20 mouse cellular contexts compared by ENCODE assay signal in genomic region chr9:90045191-90045590, GRCm38 (mm10). TPM values are rescaled to one million over a fixed set of nuclear protein-coding genes. Genes with fewer than 3 reads are reported as not detected.
DNase-seq lines count a peak whose midpoint lies in the region; ATAC-seq and TF ChIP-seq lines count a peak whose summit lies in the region.
"Had no signal": no experiment of that assay in that cellular context is flagged by ENCODE, and none has a peak within 500 bp of the region (broad histone marks: within the 10 kb centered on the region; RNA-seq: fewer than 3 reads in every experiment).

No protein-coding gene starts in this region.

- 28% methylated on average over 7 of the region's 7 CpGs for WGBS in liver, adult 2 months
- 71% methylated on average over 7 of the region's 7 CpGs for WGBS in liver, embryonic 12.5 days (ENCODE audit: insufficient replicate concordance)
- WGBS in liver, postnatal 0 days (ENCODE audit: insufficient replicate concordance), result 71% methylated on average over 7 of the region's 7 CpGs
- 84% methylated on average over 7 of the region's 7 CpGs for WGBS in liver, embryonic 11.5 days

- H3K36me3 ChIP-seq in liver, adult 2 months (ENCODE audit: control insufficient read depth, insufficient read depth, low read length), result no peaks in the 10 kb centered on the region
- no peaks in the 10 kb centered on the region for H3K36me3 ChIP-seq in liver, embryonic 12.5 days
- no peaks in the 10 kb centered on the region for H3K36me3 ChIP-seq in liver, postnatal 0 days (replicated peaks; ENCODE audit: insufficient read depth, low read length)
- no peaks in the 10 kb centered on the region for H3K36me3 ChIP-seq in liver, embryonic 11.5 days (ENCODE audit: control insufficient read depth, insufficient read depth, low read length)
- H3K36me3 ChIP-seq: G1E had no signal

- TF ChIP-seq POLR2A in liver, adult 2 months (IDR thresholded peaks at IDR 0.05; ENCODE audit: extremely low read depth, insufficient read depth, low read length), result no peak

- TF ChIP-seq CTCF in liver, adult 2 months (IDR thresholded peaks at IDR 0.05; ENCODE audit: low read depth, low read length), result no peak
- no peak for TF ChIP-seq CTCF in liver, postnatal 0 days (IDR thresholded peaks at IDR 0.05; ENCODE audit: low read depth)

- 0 out of 2 replicates have a peak, but pooled peaks cover 4% of the 10 kb centered on the region for H3K9me3 ChIP-seq in liver, embryonic 12.5 days (replicated peaks)
- H3K9me3 ChIP-seq in liver, postnatal 0 days (ENCODE audit: low read length), result no peaks in the 10 kb centered on the region
- H3K9me3 ChIP-seq in liver, embryonic 11.5 days (ENCODE audit: control insufficient read depth, low read length), result no peaks in the 10 kb centered on the region

- no peaks in the 10 kb centered on the region for H3K27me3 ChIP-seq in liver, adult 2 months (ENCODE audit: control insufficient read depth, insufficient read depth, low read length)
- no peaks in the 10 kb centered on the region for H3K27me3 ChIP-seq in liver, embryonic 12.5 days (replicated peaks)
- no peaks in the 10 kb centered on the region for H3K27me3 ChIP-seq in liver, postnatal 0 days (ENCODE audit: insufficient read depth, low read length)
- no peaks in the 10 kb centered on the region for H3K27me3 ChIP-seq in liver, embryonic 11.5 days (replicated peaks; ENCODE audit: control insufficient read depth, insufficient read depth, low read length)
- H3K27me3 ChIP-seq: CH12.LX, Patski had no signal

- peak; percentile 92 for DNase-seq in liver, adult 2 months (ENCODE audit: extremely low read depth, low read depth, low spot score)
- DNase-seq in liver, postnatal 0 days, result no peak
- no peak for DNase-seq in liver, embryonic 11.5 days (ENCODE audit: low spot score)
- DNase-seq: adrenal gland, adult 2 months; adrenal gland, adult 8-10 months; adrenal gland, postnatal 10 days; adrenal gland, postnatal 14 days; adrenal gland, postnatal 25 days; adrenal gland, postnatal 36 days; B cell, adult 2 months; cerebellum, adult 11 months; cerebellum, adult 11-12 months; cerebellum, adult 18-20 months had no signal

- ATAC-seq in liver, embryonic 12.5 days, result no peak
- peak; percentile 47 for ATAC-seq in liver, postnatal 0 days
- no peak for ATAC-seq in liver, embryonic 11.5 days (replicated peaks; ENCODE audit: low FRiP score)
- ATAC-seq: activated CD4-positive, CD25-positive, alpha-beta regulatory T cell, adult 4 months; CD4-positive, CD25-positive, alpha-beta regulatory T cell, adult 4 months; Patski had no signal

- no peak overlapping the region for H3K9ac ChIP-seq in liver, adult 2 months (ENCODE audit: low read depth, low read length)
- no peak overlapping the region for H3K9ac ChIP-seq in liver, embryonic 12.5 days
- H3K9ac ChIP-seq in liver, postnatal 0 days (replicated peaks), result no peak overlapping the region
- H3K9ac ChIP-seq in liver, embryonic 11.5 days (ENCODE audit: low read depth, low read length), result no peak overlapping the region

- no peaks in the 10 kb centered on the region for H3K4me1 ChIP-seq in liver, adult 2 months (ENCODE audit: control insufficient read depth, insufficient read depth, low read length)
- H3K4me1 ChIP-seq in liver, embryonic 12.5 days, result no peaks in the 10 kb centered on the region
- no peaks in the 10 kb centered on the region for H3K4me1 ChIP-seq in liver, postnatal 0 days (ENCODE audit: insufficient read depth)
- no peaks in the 10 kb centered on the region for H3K4me1 ChIP-seq in liver, embryonic 11.5 days (replicated peaks; ENCODE audit: control insufficient read depth, insufficient read depth, low read length)

- H3K4me3 ChIP-seq in liver, adult 2 months (ENCODE audit: insufficient read depth, low read depth, low read length), result peak overlapping the region; percentile 26; the same call in 1 of the 2 replicates
- H3K4me3 ChIP-seq in liver, embryonic 12.5 days, result no peak overlapping the region
- no peak overlapping the region for H3K4me3 ChIP-seq in liver, postnatal 0 days (ENCODE audit: low read depth, low read length)
- H3K4me3 ChIP-seq in liver, embryonic 11.5 days (ENCODE audit: low read depth, low read length), result no peak overlapping the region

- H3K27ac ChIP-seq in liver, adult 2 months (replicated peaks; ENCODE audit: insufficient read depth, low read depth, low read length), result peak overlapping the region; percentile 51
- no peak overlapping the region for H3K27ac ChIP-seq in liver, embryonic 12.5 days
- H3K27ac ChIP-seq in liver, postnatal 0 days (ENCODE audit: low read depth), result no peak overlapping the region
- no peak overlapping the region for H3K27ac ChIP-seq in liver, embryonic 11.5 days (ENCODE audit: low read depth, low read length)

- H3K4me2 ChIP-seq in liver, embryonic 12.5 days, result no peak overlapping the region
- H3K4me2 ChIP-seq in liver, postnatal 0 days (ENCODE audit: low read depth, low read length), result no peak overlapping the region
- no peak overlapping the region for H3K4me2 ChIP-seq in liver, embryonic 11.5 days

- TF ChIP-seq EP300 in liver, postnatal 0 days (IDR thresholded peaks at IDR 0.05; ENCODE audit: low read depth), result no peak

- H3K79me2 ChIP-seq in liver, adult 2 months (ENCODE audit: control insufficient read depth, insufficient read depth, low read length), result no peaks in the 10 kb centered on the region

RNA-seq across cellular contexts. Expression of gene Ctsh, which starts 8.8 kb away (rescaled TPM):
- 551 and 607 TPM in 2 replicates for total RNA-seq in liver, adult 2 months (2014; rRNA removed)
- polyA plus RNA-seq in liver, adult 2 months (2012; rRNA removed), result 109 and 194 TPM in 2 replicates
- 23.3 and 28.1 TPM in 2 replicates for polyA plus RNA-seq in liver, embryonic 12.5 days (2016; fragmentation: Nextera tagmentation; extraction: Ambion mirVana)
- polyA plus RNA-seq in liver, postnatal 0 days (2015; fragmentation: Nextera tagmentation; extraction: Ambion mirVana), result 328 and 355 TPM in 2 replicates
- 19.1 and 22.7 TPM in 2 replicates for polyA plus RNA-seq in liver, embryonic 11.5 days (2014; fragmentation: Nextera tagmentation; extraction: Ambion mirVana)
- total RNA-seq: MEL had no signal
- polyA plus RNA-seq: G1E had no signal
